Mouse (Mus musculus) bone marrow, adult 2 months (tissue): ENCODE data around the gene Sp6. TPM values are rescaled to one million over a fixed set of nuclear protein-coding genes. Genes with fewer than 3 reads are reported as not detected.

Experiments
- H3K27ac ChIP-seq: fragments of 200-500 bp; 2 replicates; pipeline ENCODE4 v1.5.1; 2012; ENCODE audit warnings: low read depth, mild to moderate bottlenecking, control low read depth, inconsistent platforms, low read length; ENCODE audit not compliant: control insufficient read depth, poor library complexity, insufficient read depth
- H3K4me1 ChIP-seq: fragments of 200-500 bp; 2 replicates; pipeline ENCODE4 v1.6.1; 2011; ENCODE audit warnings: low read length; ENCODE audit not compliant: control insufficient read depth, insufficient read depth
- H3K4me3 ChIP-seq: fragments of 200-500 bp; replicated peaks from 2 replicates; pipeline ENCODE3; 2011; ENCODE audit warnings: mild to moderate bottlenecking, low read depth, low read length, control low read depth; ENCODE audit not compliant: control insufficient read depth
- CTCF ChIP-seq: fragments of 200-500 bp; IDR thresholded peaks from 2 replicates; pipeline ENCODE4 v1.5.1; 2011; ENCODE audit warnings: low read length, control low read depth; ENCODE audit not compliant: control insufficient read depth, insufficient read depth
- POLR2A ChIP-seq: fragments of 200-500 bp; IDR thresholded peaks from 2 replicates; pipeline ENCODE4 v1.6.1; 2011; ENCODE audit warnings: low read depth, mild to moderate bottlenecking, control low read depth, low read length, borderline replicate concordance; ENCODE audit not compliant: control insufficient read depth
- WGBS: fragments of 180-500 bp; shearing (Covaris S2); methylation state at CpG from one replicate; pipeline ENCODE4 v1.1.7; 2018; 5-methylcytosine and 5-hydroxymethylcytosine counted together
- polyA plus RNA-seq: library from polyadenylated mRNA; stranded (reverse); fragments of >200 nt; gene quantifications from 2 replicates; pipeline ENCODE4 v1.2.4, GENCODE M21; 2011; ENCODE audit warnings: low replicate concordance; ENCODE audit not compliant: missing spikeins, insufficient read depth, insufficient read length

The Sp6 gene
- polyA plus RNA-seq, 1 experiment = 1.00 TPM

- TF ChIP-seq POLR2A (no peak), CTCF (no peak)
- Histone ChIP-seq H3K27ac (no peak overlapping the region), H3K4me3 (peak overlapping the region; percentile 64), H3K4me1 (peaks cover 2% of the 10 kb centered on the region; the same call in 1 of the 2 replicates)
- WGBS = 26% methylated on average over 12 of the region's 12 CpGs
Measured at GRCm38 (mm10) chr11:97040301-97041021, 27.3 kb downstream of the Sp6 start.

GRCm38 (mm10) chr11:97041022-97041899 lies 28.1 kb downstream of the Sp6 start, which contains the start of the genes Lrrc46 and Mrpl10:
TSS of gene Lrrc46 (minus strand) at chr11:97041407.
TSS of gene Mrpl10 (plus strand) at chr11:97041560.
- H3K27ac ChIP-seq = peak within 1 kb of the TSS; percentile 80
- H3K4me3 ChIP-seq = peak within 1 kb of the TSS; percentile 99
- H3K4me1 ChIP-seq = peaks cover 2% of the 10 kb centered on the region; the same call in 1 of the 2 replicates
- WGBS = under 1% methylated on average over 48 of the region's 48 CpGs
- TF ChIP-seq POLR2A (peak; percentile 85; the same call in 1 of the 2 replicates), CTCF (no peak)

- no peak overlapping the region for H3K4me3 ChIP-seq
- no peak overlapping the region for H3K27ac ChIP-seq
- WGBS = 87% methylated on average over 8 of the region's 8 CpGs
- H3K4me1 ChIP-seq = peaks cover 2% of the 10 kb centered on the region; the same call in 1 of the 2 replicates
- no peak for TF ChIP-seq POLR2A
- no peak for TF ChIP-seq CTCF
Measured at GRCm38 (mm10) chr11:97044902-97045301, 31.7 kb downstream of the Sp6 start.

- 83% methylated on average over 7 of the region's 7 CpGs for WGBS
- Histone ChIP-seq H3K27ac (no peak overlapping the region), H3K4me1 (peaks cover 2% of the 10 kb centered on the region), H3K4me3 (no peak overlapping the region)
- TF ChIP-seq CTCF (no peak; the same call in 1 of the 2 replicates), POLR2A (no peak)
Measured at GRCm38 (mm10) chr11:97045861-97046260, 32.7 kb downstream of the Sp6 start.

GRCm38 (mm10) chr11:97048090-97048650 lies 35.0 kb downstream of the Sp6 start:
- Histone ChIP-seq H3K27ac (no peak overlapping the region), H3K4me1 (peaks cover 5% of the 10 kb centered on the region), H3K4me3 (no peak overlapping the region)
- 81% methylated on average over 8 of the region's 8 CpGs for WGBS
- TF ChIP-seq POLR2A (no peak), CTCF (no peak)

- Histone ChIP-seq H3K4me1 (peaks cover 5% of the 10 kb centered on the region), H3K4me3 (no peak overlapping the region), H3K27ac (no peak overlapping the region)
- WGBS = 84% methylated on average over 6 of the region's 6 CpGs
- TF ChIP-seq CTCF = no peak
- no peak for TF ChIP-seq POLR2A
Measured at GRCm38 (mm10) chr11:97049492-97050085, 36.4 kb downstream of the Sp6 start.

- 2% methylated on average over 18 of the region's 18 CpGs for WGBS
- Histone ChIP-seq H3K4me3 (peak within 1 kb of the TSS; percentile 93), H3K27ac (peak within 1 kb of the TSS; percentile 47), H3K4me1 (peaks cover 5% of the 10 kb centered on the region)
- TF ChIP-seq CTCF (peak; percentile 32; the same call in 1 of the 2 replicates), POLR2A (peak; percentile 58; the same call in 1 of the 2 replicates)
Measured at GRCm38 (mm10) chr11:97050216-97050943, 37.2 kb downstream of the Sp6 start, which contains the start of gene Osbpl7. TSS of gene Osbpl7 (plus strand) at chr11:97050628.
